Mouse (Mus musculus) midbrain, embryonic 15.5 days (tissue): ENCODE results near the gene Hat1. TPM values are rescaled to one million over a fixed set of nuclear protein-coding genes. Genes with fewer than 3 reads are reported as not detected.
"Not testable (repeated sequence)": the region's sequence is repeated elsewhere in the genome, so short reads cannot be mapped to it uniquely, and the experiment has no call there.

Experiments used
- ATAC-seq: fragments of 200-750 bp; cut with Nextera tagmentation; replicated peaks from 2 replicates; pipeline ENCODE4 v1.8.0; 2017; ENCODE audit warnings: moderate TSS enrichment
- H3K27ac ChIP-seq: fragments of 300-500 bp; sonication (generic); 2 replicates; pipeline ENCODE4 v1.5.1; 2015; ENCODE audit warnings: mild to moderate bottlenecking, inconsistent platforms
- H3K27me3 ChIP-seq: fragments of 300-500 bp; sonication (generic); replicated peaks from 2 replicates; pipeline ENCODE4 v1.6.1; 2015; ENCODE audit warnings: inconsistent platforms
- H3K36me3 ChIP-seq: fragments of 300-500 bp; sonication (generic); replicated peaks from 2 replicates; pipeline ENCODE4 v1.6.1; 2015; ENCODE audit warnings: inconsistent platforms
- H3K4me1 ChIP-seq: fragments of 300-500 bp; sonication (generic); 2 replicates; pipeline ENCODE4 v1.6.1; 2015; ENCODE audit warnings: inconsistent platforms
- H3K4me2 ChIP-seq: fragments of 300-500 bp; sonication (generic); 2 replicates; pipeline ENCODE4 v1.6.1; 2015; ENCODE audit warnings: inconsistent platforms, mild to moderate bottlenecking, moderate library complexity
- H3K4me3 ChIP-seq: fragments of 300-500 bp; sonication (generic); 2 replicates; pipeline ENCODE4 v1.5.1; 2015; ENCODE audit warnings: mild to moderate bottlenecking, inconsistent platforms
- H3K9ac ChIP-seq: fragments of 300-500 bp; sonication (generic); 2 replicates; pipeline ENCODE4 v1.6.1; 2015; ENCODE audit warnings: mild to moderate bottlenecking, inconsistent platforms
- H3K9me3 ChIP-seq: fragments of 300-500 bp; sonication (generic); 2 replicates; pipeline ENCODE4 v1.6.1; 2016; ENCODE audit warnings: inconsistent platforms
- WGBS: fragments of 180-500 bp; shearing (Covaris S2); methylation state at CpG from one replicate; pipeline ENCODE4 v1.1.7; 2015; ENCODE audit warnings: mixed read lengths; 5-methylcytosine and 5-hydroxymethylcytosine counted together
- polyA plus RNA-seq: library from polyadenylated mRNA; unstranded; fragments of >200 nt; fragmentation: Nextera tagmentation; extraction: Ambion mirVana; gene quantifications from 2 replicates; pipeline ENCODE4 v1.2.1, GENCODE M21; 2015

The Hat1 gene
- polyA plus RNA-seq, 1 experiment from 2014 or later, result 42.2 TPM

DNA sequence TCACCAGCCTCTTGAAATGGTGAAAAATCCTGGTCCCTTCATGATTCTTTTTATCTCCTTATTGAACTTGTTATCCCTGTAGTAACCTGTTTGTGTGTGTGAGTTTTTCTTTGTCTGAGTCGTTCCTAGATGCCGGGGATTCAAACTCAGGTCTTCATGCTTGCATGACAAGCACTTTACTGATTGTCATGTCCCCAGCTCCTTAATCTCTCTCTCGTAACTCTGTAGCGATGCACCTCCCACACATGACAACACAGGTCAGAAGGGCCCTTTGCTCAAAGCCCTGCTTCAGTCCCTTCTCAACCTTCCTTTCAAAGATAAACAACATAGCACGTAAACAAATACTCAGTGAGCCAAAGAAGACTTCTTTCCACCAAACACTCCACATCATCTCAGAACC is 30.4 kb upstream of the Hat1 start:
- Histone ChIP-seq H3K9me3 (no peaks in the 10 kb centered on the region), H3K9ac (no peak overlapping the region), H3K4me3 (no peak overlapping the region), H3K27me3 (no peaks in the 10 kb centered on the region), H3K4me1 (peaks cover 5% of the 10 kb centered on the region; the same call in 1 of the 2 replicates), H3K27ac (no peak overlapping the region), H3K36me3 (peaks cover 6% of the 10 kb centered on the region; the same call in 1 of the 2 replicates), H3K4me2 (no peak overlapping the region)
- no peak for ATAC-seq
- WGBS, result 95% methylated on average over 5 of the region's 5 CpGs

- no peak overlapping the region for H3K4me2 ChIP-seq
- peaks cover 6% of the 10 kb centered on the region; the same call in 1 of the 2 replicates for H3K36me3 ChIP-seq
- peaks cover 9% of the 10 kb centered on the region for H3K4me1 ChIP-seq
- no peaks in the 10 kb centered on the region for H3K9me3 ChIP-seq
- WGBS, result 85% methylated on average over 1 of the region's 1 CpGs
- no peak for ATAC-seq
- no peaks in the 10 kb centered on the region for H3K27me3 ChIP-seq
- H3K4me3 ChIP-seq, result no peak overlapping the region
- H3K9ac ChIP-seq, result no peak overlapping the region
- H3K27ac ChIP-seq, result no peak overlapping the region
Measured at GRCm38 (mm10) chr2:71360192-71360591, 28.6 kb upstream of the Hat1 start.

DNA sequence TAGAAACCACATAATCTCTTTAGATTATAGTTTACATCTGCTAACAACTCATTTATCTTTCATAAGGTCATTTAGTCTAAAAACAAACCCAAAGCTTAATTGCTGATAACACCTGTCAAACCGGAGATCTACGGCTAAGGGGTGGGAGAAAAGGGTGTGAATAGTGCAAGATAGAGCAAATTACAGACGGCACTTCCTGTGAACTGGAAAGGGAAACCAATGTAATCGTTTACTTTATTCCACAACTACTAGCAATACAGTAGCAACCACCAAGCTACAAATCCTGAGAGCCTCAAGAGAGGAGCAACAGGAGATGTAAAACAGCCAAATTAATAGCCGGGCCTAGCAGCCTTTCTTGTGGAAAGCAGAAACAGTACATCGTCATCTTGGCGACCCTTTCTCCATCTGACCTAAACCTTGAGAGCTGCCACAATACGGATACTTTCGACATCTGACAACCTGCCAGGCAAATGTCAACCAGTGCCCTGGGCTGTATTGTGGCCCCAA is 22.1 kb upstream of the Hat1 start:
- peak overlapping the region; percentile 93 for H3K9ac ChIP-seq
- 21% methylated on average over 9 of the region's 9 CpGs for WGBS

DNA sequence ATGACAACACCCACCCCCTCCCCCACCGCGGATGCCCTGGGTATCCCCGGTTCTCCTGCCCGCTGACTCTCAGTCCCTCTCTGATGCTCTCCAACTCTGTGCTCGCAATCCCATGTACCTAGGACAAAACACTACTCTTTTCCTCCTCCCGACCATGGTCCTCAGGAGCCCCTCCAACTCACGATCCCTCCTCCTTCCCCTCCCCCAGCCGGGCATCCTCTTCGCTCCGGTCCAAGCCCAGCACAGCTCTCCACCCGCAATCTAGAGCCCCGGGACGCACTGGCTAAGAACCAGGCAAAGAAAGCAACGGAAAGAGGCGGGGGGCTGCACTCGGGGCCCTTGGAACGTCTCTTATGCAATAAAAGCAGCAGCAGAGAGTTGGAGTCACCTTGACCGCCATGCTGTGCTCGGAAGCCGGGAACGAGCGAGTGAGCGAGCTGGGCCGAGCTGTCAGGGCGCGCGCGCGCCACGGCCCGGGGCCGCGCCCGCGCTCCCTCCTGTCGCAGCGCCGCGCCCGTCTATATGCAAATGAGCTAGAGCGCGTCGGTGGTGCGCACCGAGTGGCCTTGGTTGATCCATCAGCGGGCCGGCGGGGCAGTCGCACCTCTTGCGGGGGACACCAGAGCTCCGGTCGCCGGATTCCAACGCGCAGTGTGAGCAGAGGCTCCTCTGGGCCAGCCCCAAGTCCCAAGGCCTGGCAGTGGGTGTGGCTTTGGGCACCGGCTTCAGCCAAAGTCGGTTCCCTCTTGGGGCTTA is 21.5 kb upstream of the Hat1 start, which contains the start of gene Slc25a12:
TSS of gene Slc25a12 (minus strand) at position 625 of the 756 bp plus-strand sequence.
- Histone ChIP-seq H3K4me3 (peak within 1 kb of the TSS; percentile 90), H3K9ac (peak within 1 kb of the TSS; percentile 93), H3K9me3 (no peaks in the 10 kb centered on the region), H3K4me1 (peaks cover 24% of the 10 kb centered on the region), H3K27me3 (no peaks in the 10 kb centered on the region), H3K27ac (peak within 1 kb of the TSS; percentile 89), H3K36me3 (no peaks in the 10 kb centered on the region), H3K4me2 (peak within 1 kb of the TSS; percentile 70)
- under 1% methylated on average over 55 of the region's 57 CpGs for whole genome bisulfite sequencing
- ATAC-seq, result peak; percentile 94

More for the DNA sequence above, 22.1 kb upstream of the Hat1 start:
- Histone ChIP-seq H3K4me2 (peak overlapping the region; percentile 70), H3K27me3 (no peaks in the 10 kb centered on the region), H3K4me1 (peaks cover 24% of the 10 kb centered on the region), H3K27ac (peak overlapping the region; percentile 89), H3K9me3 (no peaks in the 10 kb centered on the region), H3K36me3 (no peaks in the 10 kb centered on the region), H3K4me3 (peak overlapping the region; percentile 90)
- no peak for ATAC-seq

DNA sequence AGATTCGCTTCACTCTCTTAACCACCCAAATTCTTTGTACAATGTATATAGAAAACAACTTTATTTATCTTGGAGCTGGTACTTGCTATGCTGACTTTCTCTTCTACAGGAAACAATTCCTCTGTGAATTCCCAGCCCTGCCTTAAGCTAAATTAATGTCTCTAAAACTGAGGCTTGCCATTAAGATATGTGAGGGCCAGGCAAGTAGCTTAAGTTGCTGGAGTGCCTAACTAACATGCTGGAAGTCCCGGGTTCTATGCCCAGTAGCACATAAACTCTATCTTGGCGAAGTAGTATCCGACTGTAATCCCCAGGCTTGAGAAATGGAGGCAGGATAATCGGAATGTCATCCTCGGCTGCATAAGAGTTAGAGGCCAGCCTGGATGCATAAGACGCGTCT is 20.7 kb upstream of the Hat1 start:
- Histone ChIP-seq H3K27me3 (no peaks in the 10 kb centered on the region), H3K9me3 (no peaks in the 10 kb centered on the region), H3K36me3 (no peaks in the 10 kb centered on the region), H3K4me1 (peaks cover 24% of the 10 kb centered on the region), H3K9ac (no peak overlapping the region), H3K4me3 (peak overlapping the region; percentile 90; the same call in 1 of the 2 replicates), H3K4me2 (peak overlapping the region; percentile 70), H3K27ac (no peak overlapping the region)
- ATAC-seq, result no peak
- 29% methylated on average over 8 of the region's 8 CpGs for WGBS

DNA sequence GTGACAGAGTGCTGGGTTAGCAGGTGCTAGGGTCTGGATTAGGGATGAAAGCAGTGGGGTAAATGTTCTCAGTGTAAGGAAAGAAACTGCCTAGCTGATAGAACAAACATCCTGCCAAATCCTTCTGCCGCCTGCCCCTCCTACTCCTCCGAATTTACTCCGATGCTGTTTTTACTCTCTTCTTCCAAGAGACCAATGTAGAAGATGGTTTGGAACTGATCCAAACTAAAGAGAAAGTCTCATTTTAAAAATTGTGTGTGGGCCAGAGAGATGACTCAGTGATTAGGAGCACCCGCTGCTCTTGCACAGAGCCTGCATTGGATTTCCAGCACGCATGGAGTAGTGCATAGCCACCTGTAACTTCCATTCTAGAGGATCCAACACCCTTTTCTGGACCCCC is 17.0 kb upstream of the Hat1 start:
- Histone ChIP-seq H3K4me2 (no peak overlapping the region), H3K27ac (no peak overlapping the region), H3K9me3 (no peaks in the 10 kb centered on the region), H3K4me3 (no peak overlapping the region), H3K4me1 (peaks cover 6% of the 10 kb centered on the region), H3K36me3 (no peaks in the 10 kb centered on the region), H3K27me3 (no peaks in the 10 kb centered on the region), H3K9ac (no peak overlapping the region)
- no peak for ATAC-seq
- 80% methylated on average over 5 of the region's 5 CpGs for WGBS

- not testable (repeated sequence) for H3K27ac ChIP-seq, H3K27me3 ChIP-seq, H3K36me3 ChIP-seq, H3K4me1 ChIP-seq, H3K9me3 ChIP-seq, H3K9ac ChIP-seq, H3K4me2 ChIP-seq, H3K4me3 ChIP-seq, ATAC-seq
- WGBS, result 90% methylated on average over 4 of the region's 4 CpGs
Measured at GRCm38 (mm10) chr2:71372261-71372660, 16.5 kb upstream of the Hat1 start.

DNA sequence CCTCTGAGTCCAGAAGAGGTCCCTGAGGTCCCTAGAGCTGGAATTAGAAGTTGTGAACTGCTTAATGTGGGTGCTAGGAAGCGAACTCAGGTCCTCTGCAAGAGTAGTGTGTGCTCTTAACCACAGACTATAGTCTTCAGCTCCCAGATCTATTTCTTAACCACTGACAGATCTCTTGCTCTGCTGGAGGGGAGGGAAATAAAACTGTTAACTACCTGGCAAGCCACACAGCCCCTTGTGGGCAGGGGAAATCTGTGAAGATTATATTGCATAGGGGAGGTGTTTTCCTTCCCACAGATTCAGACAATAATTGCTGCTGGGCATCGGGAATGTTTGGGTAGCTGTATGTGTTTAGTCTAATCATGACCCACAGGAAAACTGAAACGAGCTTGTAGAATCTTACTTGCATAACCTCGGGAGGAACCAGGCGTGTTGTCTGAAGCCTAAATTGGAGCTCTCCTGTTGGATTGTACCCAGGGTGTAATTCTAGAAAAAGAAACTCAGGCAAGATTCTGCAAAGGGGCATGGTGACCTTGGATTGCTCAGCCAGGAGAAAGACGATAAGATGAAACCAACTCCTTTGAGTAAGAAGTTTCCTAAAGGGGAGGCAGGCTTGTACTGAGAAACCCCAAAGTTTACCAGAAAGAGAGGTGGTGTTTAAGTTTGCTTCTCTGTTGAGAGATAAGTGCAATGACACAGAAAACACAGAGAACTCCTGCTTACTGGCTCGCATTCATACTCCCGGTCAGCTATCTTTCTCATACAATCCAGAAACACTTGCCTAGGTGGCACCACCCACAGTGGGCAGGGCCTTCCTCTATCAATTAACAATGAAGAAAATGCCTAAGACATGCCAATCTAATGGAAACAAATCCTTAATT is 14.2 kb upstream of the Hat1 start:
- ATAC-seq, result no peak
- Histone ChIP-seq H3K9me3 (no peaks in the 10 kb centered on the region), H3K36me3 (no peaks in the 10 kb centered on the region), H3K9ac (no peak overlapping the region), H3K27me3 (no peaks in the 10 kb centered on the region), H3K4me2 (no peak overlapping the region), H3K4me1 (no peaks in the 10 kb centered on the region), H3K27ac (no peak overlapping the region), H3K4me3 (no peak overlapping the region)
- WGBS, result 78% methylated on average over 8 of the region's 8 CpGs

- Histone ChIP-seq H3K4me2 (no peak overlapping the region), H3K27me3 (no peaks in the 10 kb centered on the region), H3K9ac (no peak overlapping the region), H3K4me1 (no peaks in the 10 kb centered on the region), H3K27ac (no peak overlapping the region), H3K9me3 (no peaks in the 10 kb centered on the region), H3K4me3 (no peak overlapping the region), H3K36me3 (no peaks in the 10 kb centered on the region)
- no peak for ATAC-seq
- 51% methylated on average over 11 of the region's 11 CpGs for WGBS
Measured at GRCm38 (mm10) chr2:71376433-71376906, 12.3 kb upstream of the Hat1 start.

DNA sequence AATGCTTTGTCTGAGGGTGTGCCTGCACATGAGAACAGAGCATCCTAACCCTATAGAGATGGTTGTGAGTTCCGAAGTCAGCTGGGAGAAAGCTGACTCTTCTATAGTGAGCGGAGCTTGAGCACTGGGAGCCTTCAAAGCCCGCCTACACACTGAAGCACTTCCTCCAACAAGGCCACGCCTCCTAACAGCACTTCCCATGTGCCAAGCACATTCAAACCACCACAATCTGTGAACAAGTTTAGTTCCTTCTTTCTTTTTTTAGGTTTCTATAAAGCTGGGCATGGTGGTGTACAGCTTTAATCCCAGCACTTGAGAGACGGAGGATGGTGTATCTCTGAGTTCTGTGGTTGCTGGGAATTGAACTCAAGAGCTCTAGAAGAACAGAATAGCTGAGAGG is 11.3 kb upstream of the Hat1 start:
- no peaks in the 10 kb centered on the region for H3K36me3 ChIP-seq
- no peak overlapping the region for H3K4me3 ChIP-seq
- H3K9me3 ChIP-seq, result no peaks in the 10 kb centered on the region
- WGBS, result 88% methylated on average over 5 of the region's 5 CpGs
- no peak for ATAC-seq
- H3K4me2 ChIP-seq, result no peak overlapping the region
- H3K27ac ChIP-seq, result no peak overlapping the region
- H3K4me1 ChIP-seq, result no peaks in the 10 kb centered on the region
- no peaks in the 10 kb centered on the region for H3K27me3 ChIP-seq
- no peak overlapping the region for H3K9ac ChIP-seq

DNA sequence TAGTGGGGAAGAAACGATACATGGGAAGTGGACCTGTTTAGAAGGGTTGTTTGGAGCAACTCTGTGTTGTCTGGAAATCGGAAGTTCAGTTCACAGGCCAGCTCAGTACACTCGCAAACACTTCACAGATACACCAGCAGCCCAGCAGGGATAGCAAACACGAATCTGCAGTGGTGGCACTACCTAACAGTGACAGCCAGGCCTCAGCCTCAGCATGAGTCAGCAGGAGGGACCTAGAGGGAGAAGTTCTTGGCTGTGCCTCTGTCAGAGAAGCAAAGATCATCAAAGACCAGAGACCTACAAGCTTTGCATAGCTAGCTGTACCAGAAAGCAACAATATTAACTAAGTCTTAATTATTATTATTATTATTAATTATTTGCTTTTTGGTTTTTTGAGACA is 6.8 kb upstream of the Hat1 start:
- H3K9ac ChIP-seq, result no peak overlapping the region
- WGBS, result 82% methylated on average over 4 of the region's 4 CpGs
- ATAC-seq, result no peak

GRCm38 (mm10) chr2:71383890-71384289 is 4.9 kb upstream of the Hat1 start:
- ATAC-seq, result no peak
- Histone ChIP-seq H3K9me3 (no peaks in the 10 kb centered on the region), H3K4me2 (no peak overlapping the region), H3K27me3 (no peaks in the 10 kb centered on the region), H3K9ac (no peak overlapping the region), H3K4me3 (no peak overlapping the region), H3K27ac (no peak overlapping the region), H3K4me1 (peaks cover 4% of the 10 kb centered on the region; the same call in 1 of the 2 replicates), H3K36me3 (no peaks in the 10 kb centered on the region)
- 55% methylated on average over 11 of the region's 11 CpGs for WGBS

More for the DNA sequence above, 6.8 kb upstream of the Hat1 start:
- Histone ChIP-seq H3K27me3 (no peaks in the 10 kb centered on the region), H3K4me3 (no peak overlapping the region), H3K36me3 (no peaks in the 10 kb centered on the region), H3K4me2 (no peak overlapping the region), H3K4me1 (no peaks in the 10 kb centered on the region), H3K9me3 (no peaks in the 10 kb centered on the region), H3K27ac (no peak overlapping the region)
